Mouse (Mus musculus) MEL (cell line): Measurements from ENCODE around the gene Rabgap1l. TPM values are rescaled to one million over a fixed set of nuclear protein-coding genes. Genes with fewer than 3 reads are reported as not detected.
A peak's percentile ranks its signal among the peaks of the same experiment; 100 is the strongest.

Experiments used
- DNase-seq: peaks from one replicate; pipeline ENCODE4 v3.0.0; 2011; ENCODE audit warnings: low read depth, low spot score
- H3K27ac ChIP-seq: 2 replicates; pipeline ENCODE4 v1.5.1; 2012; ENCODE audit warnings: low read depth, mild to moderate bottlenecking, control low read depth, low read length, moderate library complexity; ENCODE audit not compliant: control insufficient read depth
- H3K27me3 ChIP-seq, 2 experiments: fragments of 150-350 bp in 1 of 2; sonication (generic) in 1 of 2; 2 replicates each; pipeline ENCODE4 v1.6.1; 2012; ENCODE audit warnings: low read length in 2 of 2, mild to moderate bottlenecking in 2 of 2, improper control_type of control experiment in 1 of 2, moderate library complexity in 1 of 2; ENCODE audit not compliant: insufficient read depth in 2 of 2, control insufficient read depth in 1 of 2
- H3K36me3 ChIP-seq, 2 experiments: 2 replicates each; pipeline ENCODE4 v1.6.1; 2012 to 2014; ENCODE audit warnings: low read length in 2 of 2, improper control_type of control experiment in 1 of 2, inconsistent platforms in 1 of 2, mild to moderate bottlenecking in 1 of 2; ENCODE audit not compliant: insufficient read depth in 2 of 2, control insufficient read depth in 1 of 2
- H3K4me1 ChIP-seq, 2 experiments: fragments of 150-350 bp in 1 of 2; sonication (generic) in 1 of 2; 2 replicates each; pipeline ENCODE4 v1.6.1; 2012; ENCODE audit warnings: low read length in 2 of 2, improper control_type of control experiment in 1 of 2, mild to moderate bottlenecking in 1 of 2; ENCODE audit not compliant: insufficient read depth in 2 of 2, control insufficient read depth in 1 of 2
- H3K4me3 ChIP-seq, 2 experiments: fragments of 150-350 bp in 1 of 2; sonication (generic) in 1 of 2; 2 replicates each; pipeline ENCODE4 v1.5.1; 2012; ENCODE audit warnings: low read depth in 2 of 2, low read length in 2 of 2, mild to moderate bottlenecking in 2 of 2, moderate library complexity in 2 of 2, control low read depth in 1 of 2, improper control_type of control experiment in 1 of 2; ENCODE audit not compliant: control insufficient read depth in 1 of 2, insufficient read depth in 1 of 2
- H3K79me2 ChIP-seq: 2 replicates; pipeline ENCODE4 v1.6.1; 2012; ENCODE audit warnings: mild to moderate bottlenecking, low read length, moderate library complexity; ENCODE audit not compliant: control insufficient read depth, poor library complexity, insufficient read depth
- H3K9ac ChIP-seq: 2 replicates; pipeline ENCODE4 v1.6.1; 2012; ENCODE audit warnings: low read depth, mild to moderate bottlenecking, control low read depth, low read length, moderate library complexity; ENCODE audit not compliant: control insufficient read depth, poor library complexity, severe bottlenecking
- H3K9me3 ChIP-seq: fragments of 150-350 bp; sonication (generic); replicated peaks from 2 replicates; pipeline ENCODE4 v1.6.1; 2012; ENCODE audit warnings: mild to moderate bottlenecking, low read length, improper control_type of control experiment, moderate library complexity; ENCODE audit not compliant: insufficient read depth
- CHD2 ChIP-seq: IDR thresholded peaks from 2 replicates; pipeline ENCODE4 v1.6.1; 2011; ENCODE audit warnings: low read length, improper control_type of control experiment
- E2F4 ChIP-seq: IDR thresholded peaks from 2 replicates; pipeline ENCODE4 v1.6.1; 2011; ENCODE audit warnings: low read depth, low read length, improper control_type of control experiment, borderline replicate concordance
- ELF1 ChIP-seq: IDR thresholded peaks from 2 replicates; pipeline ENCODE4 v1.6.1; 2014; ENCODE audit warnings: low read depth, mild to moderate bottlenecking, inconsistent platforms, low read length, improper control_type of control experiment, moderate library complexity
- GABPA ChIP-seq: IDR thresholded peaks from 2 replicates; pipeline ENCODE4 v1.6.1; 2012; ENCODE audit warnings: low read depth, mild to moderate bottlenecking, inconsistent platforms, low read length, improper control_type of control experiment, moderate library complexity
- GATA1 ChIP-seq: IDR thresholded peaks from 2 replicates; pipeline ENCODE4 v1.6.1; 2011; ENCODE audit warnings: low read depth, low read length, improper control_type of control experiment
- MAFK ChIP-seq: IDR thresholded peaks from 2 replicates; pipeline ENCODE4 v1.6.1; 2011; ENCODE audit warnings: low read depth, mild to moderate bottlenecking, low read length, improper control_type of control experiment, borderline replicate concordance
- MAZ ChIP-seq: IDR thresholded peaks from 2 replicates; pipeline ENCODE4 v1.6.1; 2012; ENCODE audit warnings: low read depth, mild to moderate bottlenecking, inconsistent platforms, low read length, improper control_type of control experiment
- MEF2A ChIP-seq: IDR thresholded peaks from 2 replicates; pipeline ENCODE4 v1.6.1; 2014; ENCODE audit warnings: low read depth, mild to moderate bottlenecking, inconsistent platforms, low read length, improper control_type of control experiment; ENCODE audit not compliant: poor library complexity, insufficient replicate concordance, severe bottlenecking; ENCODE audit errors: extremely low read depth
- MXI1 ChIP-seq: IDR thresholded peaks from 2 replicates; pipeline ENCODE4 v1.6.1; 2011; ENCODE audit warnings: mild to moderate bottlenecking, low read depth, low read length, improper control_type of control experiment
- MYB ChIP-seq: IDR thresholded peaks from 2 replicates; pipeline ENCODE4 v1.6.1; 2011; ENCODE audit warnings: mild to moderate bottlenecking, low read depth, low read length, improper control_type of control experiment
- MYC ChIP-seq: IDR thresholded peaks from 2 replicates; pipeline ENCODE4 v1.6.1; 2011; ENCODE audit warnings: low read depth, mild to moderate bottlenecking, low read length, improper control_type of control experiment, moderate library complexity
- POLR2A ChIP-seq, 2 experiments: IDR thresholded peaks; 2 replicates each; pipeline ENCODE4 v1.6.1; 2011 to 2012; ENCODE audit warnings: low read length in 2 of 2, mild to moderate bottlenecking in 2 of 2, control low read depth in 1 of 2, improper control_type of control experiment in 1 of 2, low read depth in 1 of 2, moderate library complexity in 1 of 2; ENCODE audit not compliant: control insufficient read depth in 1 of 2, insufficient read depth in 1 of 2, poor library complexity in 1 of 2
- POLR2AphosphoS5 ChIP-seq: IDR thresholded peaks from 2 replicates; pipeline ENCODE4 v1.6.1; 2012; ENCODE audit warnings: low read depth, borderline replicate concordance, mild to moderate bottlenecking, inconsistent platforms, low read length, moderate library complexity, mixed read lengths
- RCOR1 ChIP-seq: IDR thresholded peaks from 2 replicates; pipeline ENCODE4 v1.6.1; 2012; ENCODE audit warnings: low read depth, mild to moderate bottlenecking, inconsistent platforms, low read length, improper control_type of control experiment
- SIN3A ChIP-seq: IDR thresholded peaks from 2 replicates; pipeline ENCODE4 v1.6.1; 2012; ENCODE audit warnings: low read length, improper control_type of control experiment, inconsistent platforms
- SMC3 ChIP-seq: IDR thresholded peaks from 2 replicates; pipeline ENCODE4 v1.6.1; 2011; ENCODE audit warnings: low read depth, low read length, improper control_type of control experiment
- TAL1 ChIP-seq: IDR thresholded peaks from 2 replicates; pipeline ENCODE4 v1.6.1; 2012; ENCODE audit warnings: mild to moderate bottlenecking, inconsistent platforms, low read length, moderate library complexity, mixed read lengths
- TCF12 ChIP-seq: IDR thresholded peaks from 2 replicates; pipeline ENCODE4 v1.6.1; 2014; ENCODE audit warnings: low read depth, mild to moderate bottlenecking, inconsistent platforms, low read length, improper control_type of control experiment, moderate library complexity
- UBTF ChIP-seq: IDR thresholded peaks from 2 replicates; pipeline ENCODE4 v1.6.1; 2012; ENCODE audit warnings: low read depth, mild to moderate bottlenecking, inconsistent platforms, low read length, improper control_type of control experiment, moderate library complexity, borderline replicate concordance; ENCODE audit not compliant: insufficient read depth
- USF1 ChIP-seq: IDR thresholded peaks from 2 replicates; pipeline ENCODE4 v1.6.1; 2014; ENCODE audit warnings: low read depth, mild to moderate bottlenecking, inconsistent platforms, low read length, improper control_type of control experiment, moderate library complexity
- USF2 ChIP-seq, 2 experiments: IDR thresholded peaks; 2 replicates each; pipeline ENCODE4 v1.6.1; 2011 to 2012; ENCODE audit warnings: improper control_type of control experiment in 2 of 2, low read length in 2 of 2, borderline replicate concordance in 1 of 2, inconsistent platforms in 1 of 2, low read depth in 1 of 2, mild to moderate bottlenecking in 1 of 2; ENCODE audit not compliant: insufficient read depth in 1 of 2
- ZMIZ1 ChIP-seq: IDR thresholded peaks from 2 replicates; pipeline ENCODE4 v1.6.1; 2012; ENCODE audit warnings: low read depth, mild to moderate bottlenecking, inconsistent platforms, low read length, improper control_type of control experiment, moderate library complexity
- polyA plus RNA-seq, 2 experiments: library from polyadenylated mRNA; stranded (reverse) in 1 of 2; unstranded in 1 of 2; fragments of >175 nt in 1 of 2; fragments of >200 nt in 1 of 2; gene quantifications; 2 replicates each; pipeline versions ENCODE4 v1.2.1 to v1.2.4; 2012; ENCODE audit warnings: low replicate concordance in 2 of 2, low read depth in 1 of 2; ENCODE audit not compliant: insufficient read length in 2 of 2, insufficient read depth in 1 of 2, missing spikeins in 1 of 2
- total RNA-seq: library from RNA; depleted of rRNA; stranded (reverse); fragments of 300-350 nt; gene quantifications from 2 replicates; pipeline ENCODE4 v1.2.3, GENCODE M21; 2012

The Rabgap1l gene
- total and polyA plus RNA-seq, 3 experiments = 24.1 to 26.2 TPM; not detected in 1

- Histone ChIP-seq H3K27me3 (no peaks in the 10 kb centered on the region), H3K9me3 (no peaks in the 10 kb centered on the region), H3K36me3 (peaks cover 0 to 4% of the 10 kb centered on the region in 2 experiments; a peak in 2 of 4 replicates), H3K4me3 (no peak overlapping the region), H3K79me2 (no peaks in the 10 kb centered on the region), H3K4me1 (peaks cover 0 to 6% of the 10 kb centered on the region in 2 experiments; a peak in 1 of 4 replicates), H3K27ac (no peak overlapping the region), H3K9ac (no peak overlapping the region)
- no peak for DNase-seq
- no peak for TF ChIP-seq MXI1
- TF ChIP-seq USF1 = no peak
- TF ChIP-seq ZMIZ1 = no peak
- TF ChIP-seq SMC3 = no peak
- TF ChIP-seq TCF12 = no peak
- TF ChIP-seq RCOR1 = no peak
- no peak for TF ChIP-seq POLR2A (IDR thresholded peaks at IDR 0.05; ENCODE audit: control insufficient read depth in 1 of 2, insufficient read depth in 1 of 2, low read depth in 1 of 2, low read length in 2 of 2, poor library complexity in 1 of 2)
- no peak for TF ChIP-seq GATA1
- no peak for TF ChIP-seq E2F4
- TF ChIP-seq MAFK = no peak
- TF ChIP-seq POLR2AphosphoS5 = no peak
- TF ChIP-seq MAZ = no peak
- no peak for TF ChIP-seq SIN3A
These were observed 426.4 kb downstream of the Rabgap1l start for GRCm38 (mm10) chr1:160366615-160367014.

- DNase-seq = peak; percentile 61
- H3K79me2 ChIP-seq = no peaks in the 10 kb centered on the region
- no peak overlapping the region for H3K27ac ChIP-seq
- peaks cover 0 to 5% of the 10 kb centered on the region in 2 experiments; a peak in 3 of 4 replicates for H3K4me1 ChIP-seq
- no peak overlapping the region for H3K4me3 ChIP-seq
- TF ChIP-seq POLR2A (IDR thresholded peaks at IDR 0.05; ENCODE audit: control insufficient read depth in 1 of 2, insufficient read depth in 1 of 2, low read depth in 1 of 2, low read length in 2 of 2, poor library complexity in 1 of 2) (no peak), USF2 (IDR thresholded peaks at IDR 0.05; ENCODE audit: borderline replicate concordance in 1 of 2, insufficient read depth in 1 of 2, low read depth in 1 of 2, low read length in 2 of 2) (no peak), TAL1 (no peak), POLR2AphosphoS5 (no peak), MYB (no peak), CHD2 (no peak), MEF2A (no peak), UBTF (no peak), GABPA (no peak), TCF12 (no peak), ZMIZ1 (no peak), ELF1 (no peak), MYC (no peak)
- no peak overlapping the region for H3K9ac ChIP-seq
- peaks cover 0 to 5% of the 10 kb centered on the region in 2 experiments; a peak in 2 of 4 replicates for H3K36me3 ChIP-seq
- no peaks in the 10 kb centered on the region for H3K9me3 ChIP-seq
- no peaks in the 10 kb centered on the region for H3K27me3 ChIP-seq
These were observed 435.7 kb downstream of the Rabgap1l start for GRCm38 (mm10) chr1:160357268-160357667.
